Mouse (Mus musculus): ENCODE data around the gene Krt77.

GRCm38 (mm10) chr15:101892820-101893219, 23.3 kb upstream of the Krt77 start, which contains the start of gene Krt76:
- TF ChIP-seq CTCF (IDR thresholded peaks at IDR 0.05; ENCODE audit: control insufficient read depth, insufficient read depth, insufficient replicate concordance, low read depth, low read length) (no peak), POLR2A (IDR thresholded peaks at IDR 0.05; ENCODE audit: control insufficient read depth, low read depth, low read length) (no peak)

All from testis, adult 2 months (tissue).